Mouse (Mus musculus): ENCODE measurements at regions not wholly inside any gene's neighbourhood (a gene's known extent, or its start where the extent isn't known, plus 50 kb on each side); places are given as distances from the start of the nearest gene placed in this dataset.

DNA sequence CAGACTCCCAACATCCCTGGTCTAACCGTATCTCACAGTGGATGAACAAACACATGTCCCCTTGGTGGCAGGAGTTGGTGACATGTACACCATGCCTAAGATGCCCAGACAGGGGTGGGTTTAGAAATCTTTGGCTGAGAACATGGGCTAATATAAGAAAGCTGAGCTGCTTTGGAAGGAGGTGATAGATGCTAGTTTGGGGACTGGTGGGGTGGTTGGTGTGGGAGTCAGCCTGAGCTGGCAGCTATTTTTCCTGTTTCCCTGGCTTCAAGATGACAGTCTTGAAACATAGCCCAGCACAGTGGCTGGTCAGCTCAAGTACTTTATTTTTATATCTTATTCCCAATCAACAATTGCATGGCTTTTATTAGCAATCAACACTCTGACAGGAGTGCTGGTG lies 302.0 kb upstream of the Gjb5 start:
- peak; percentile 28 to 49 for DNase-seq (ENCODE audit: low spot score in 2 of 2)
- intact Hi-C loops (cut with DNase I) = no loop called here

DNA sequence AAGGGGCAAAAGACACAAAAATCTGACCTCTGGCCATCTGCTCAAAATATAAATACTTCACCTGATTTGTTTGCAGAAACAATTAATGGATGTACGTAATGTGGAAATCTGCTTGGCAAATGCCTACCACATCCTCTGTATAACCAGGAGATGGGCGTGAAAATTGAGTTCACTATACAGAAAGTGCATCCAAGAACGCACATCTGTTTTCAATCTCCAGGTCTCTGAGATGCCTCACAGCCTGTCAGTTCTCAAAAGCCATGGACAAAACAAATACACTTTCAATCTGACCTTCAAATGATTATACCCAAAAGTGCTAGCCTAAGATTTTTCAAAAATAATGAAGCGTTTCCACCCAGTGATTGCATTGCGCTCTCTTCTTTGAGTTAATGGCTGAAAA lies 293.6 kb upstream of the Gjb5 start:
- DNase-seq (ENCODE audit: low spot score in 2 of 2) = no peak
- intact Hi-C loops (cut with DNase I) = no loop called here

DNA sequence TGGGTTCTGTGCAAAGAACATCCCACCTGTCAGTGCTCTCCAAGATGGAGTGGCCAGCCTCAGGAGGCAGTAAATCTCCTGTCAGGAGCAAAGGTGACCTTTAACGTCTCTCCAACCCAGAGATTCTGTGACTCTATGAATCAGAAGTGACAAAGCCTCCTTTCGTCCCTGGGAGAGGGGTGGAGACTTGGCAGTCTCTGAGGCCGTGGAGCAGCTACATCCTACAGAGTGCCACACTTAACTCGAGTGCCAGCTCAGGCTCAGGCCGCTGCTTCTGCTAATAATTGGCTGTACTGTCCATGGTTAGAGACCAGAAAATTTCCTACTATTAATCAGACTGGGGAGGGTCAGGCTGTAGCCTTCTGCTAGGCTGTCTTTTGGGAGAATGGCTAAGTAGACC lies 290.0 kb upstream of the Gjb5 start:
- intact Hi-C loops (cut with DNase I) = loop anchor here (5.0 kb wide), 1 partner anchor 209 kb away; no protein-coding TSS in a partner anchor
- no peak for DNase-seq (ENCODE audit: low spot score in 2 of 2)

DNA sequence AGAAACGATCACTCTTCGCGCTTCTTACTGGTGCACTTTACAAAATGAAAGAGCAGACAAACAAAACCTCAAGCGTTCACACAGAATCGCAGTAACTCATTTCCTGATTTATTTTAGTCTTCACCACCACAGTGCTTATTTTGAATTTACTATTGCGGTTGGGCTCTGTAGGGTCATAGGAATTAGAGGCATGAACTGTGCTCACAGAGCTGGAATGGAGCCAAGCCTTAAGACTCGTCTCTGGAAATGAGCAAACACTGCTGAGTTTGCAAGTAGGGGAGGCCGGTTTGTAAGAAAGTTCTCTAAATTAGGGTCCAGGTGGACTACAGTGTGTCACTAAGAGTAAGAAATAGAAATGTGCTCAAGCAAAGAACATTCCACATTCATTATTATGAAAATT lies 289.2 kb upstream of the Gjb5 start:
- intact Hi-C loops (cut with DNase I) = loop anchor here (5.0 kb wide), 1 partner anchor 210 kb away; no protein-coding TSS in a partner anchor
- no peak for DNase-seq (ENCODE audit: low spot score in 2 of 2)

GRCm38 (mm10) chr4:127640251-127641085 lies 282.5 kb upstream of the Gjb5 start:
- intact Hi-C loops (cut with DNase I) = loop anchor here (5.0 kb wide), 1 partner anchor 67 kb away; no protein-coding TSS in a partner anchor
- peak; percentile 61 to 75 for DNase-seq (ENCODE audit: low spot score in 2 of 2)

DNA sequence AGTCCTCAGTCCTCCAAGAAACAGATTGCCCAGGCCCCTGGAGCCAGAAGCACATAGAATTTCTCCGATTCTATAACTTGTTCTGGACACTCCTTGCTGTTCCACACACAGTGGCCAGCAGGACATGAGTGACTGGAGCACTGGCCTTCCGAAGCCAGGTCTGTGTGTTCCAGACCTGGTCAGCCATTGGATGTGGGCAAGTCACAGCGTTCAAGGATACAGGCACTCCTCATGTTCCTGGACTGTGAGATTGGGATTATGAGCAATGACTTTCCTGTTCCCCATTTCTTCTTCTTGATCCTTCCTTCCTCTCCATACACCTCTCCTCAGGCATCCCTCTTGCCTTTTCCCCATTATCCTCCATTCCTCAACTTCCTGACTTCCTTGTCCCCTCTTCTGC lies 281.8 kb upstream of the Gjb5 start:
- intact Hi-C loops (cut with DNase I) = loop anchor here (5.0 kb wide), 1 partner anchor 68 kb away; no protein-coding TSS in a partner anchor
- DNase-seq (ENCODE audit: low spot score in 2 of 2) = peak in 1 of 2 experiments; percentile 14

DNA sequence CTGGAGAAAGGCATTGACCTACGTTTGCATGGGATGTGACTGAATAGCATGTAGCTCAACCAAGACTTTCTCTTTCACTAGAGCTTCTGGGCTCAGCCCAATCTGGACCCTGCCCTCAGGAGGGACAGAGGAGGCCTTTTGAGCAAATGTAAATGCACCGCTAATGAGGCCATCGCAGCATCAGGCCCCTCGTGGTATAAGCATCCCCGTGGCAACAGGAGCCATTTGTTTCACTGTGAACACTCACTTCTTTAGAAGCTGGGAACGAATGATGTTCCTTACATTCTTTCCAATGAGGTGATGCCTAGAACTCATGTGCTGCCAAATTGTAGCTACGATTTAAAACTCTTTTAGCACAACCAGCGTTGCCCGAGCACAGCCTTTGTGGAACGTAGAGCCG lies 279.0 kb upstream of the Gjb5 start:
- intact Hi-C loops (cut with DNase I) = no loop called here
- DNase-seq (ENCODE audit: low spot score in 2 of 2) = no peak

GRCm38 (mm10) chr4:127635262-127635661 lies 277.3 kb upstream of the Gjb5 start:
- no peak for DNase-seq (ENCODE audit: low spot score in 2 of 2)
- intact Hi-C loops (cut with DNase I) = no loop called here

DNA sequence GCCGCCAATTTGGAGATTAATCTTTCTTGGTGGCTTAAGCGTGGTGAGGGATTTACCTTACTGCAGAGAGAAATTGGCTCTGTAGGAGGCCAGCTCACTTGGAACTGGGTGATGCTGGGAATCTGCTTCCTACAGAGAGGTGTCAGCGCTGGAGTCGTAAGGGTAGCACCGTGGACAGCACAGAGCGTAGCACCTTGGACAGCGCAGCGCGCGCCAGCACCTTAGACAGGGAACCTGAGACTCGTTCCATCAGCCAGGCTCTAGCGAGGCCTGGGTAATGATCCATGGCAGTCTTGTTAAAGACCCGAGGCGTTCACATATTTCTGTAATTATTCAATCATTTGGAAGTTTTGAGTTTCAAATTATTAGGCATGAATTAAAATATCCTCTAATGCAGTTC lies 261.9 kb upstream of the Gjb5 start:
- DNase-seq (ENCODE audit: low spot score in 2 of 2) = no peak
- intact Hi-C loops (cut with DNase I) = loop anchor here (10.0 kb wide), 1 partner anchor 245 kb away; no protein-coding TSS in a partner anchor

DNA sequence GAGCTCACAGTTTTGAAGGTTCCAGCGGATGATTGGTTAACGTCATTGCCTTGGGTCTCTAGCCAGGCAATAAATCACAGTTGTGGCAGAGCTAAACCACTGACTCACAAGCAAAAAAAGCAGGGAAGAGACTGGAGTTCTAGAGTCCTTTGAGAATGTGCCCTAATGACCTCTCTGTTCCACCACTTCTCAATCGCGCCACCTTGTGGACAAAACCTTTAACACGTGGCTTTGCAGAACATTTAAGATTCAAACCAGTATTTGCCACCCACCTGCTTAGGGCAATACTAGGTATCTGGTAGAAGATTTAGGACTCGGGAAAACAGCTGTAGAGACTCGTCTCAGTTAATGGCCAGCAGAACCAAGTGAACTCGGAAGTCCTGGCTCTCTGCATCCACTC lies 254.8 kb upstream of the Gjb5 start:
- DNase-seq (ENCODE audit: low spot score in 2 of 2) = no peak
- intact Hi-C loops (cut with DNase I) = loop anchor here (10.0 kb wide), 1 partner anchor 238 kb away; no protein-coding TSS in a partner anchor

DNA sequence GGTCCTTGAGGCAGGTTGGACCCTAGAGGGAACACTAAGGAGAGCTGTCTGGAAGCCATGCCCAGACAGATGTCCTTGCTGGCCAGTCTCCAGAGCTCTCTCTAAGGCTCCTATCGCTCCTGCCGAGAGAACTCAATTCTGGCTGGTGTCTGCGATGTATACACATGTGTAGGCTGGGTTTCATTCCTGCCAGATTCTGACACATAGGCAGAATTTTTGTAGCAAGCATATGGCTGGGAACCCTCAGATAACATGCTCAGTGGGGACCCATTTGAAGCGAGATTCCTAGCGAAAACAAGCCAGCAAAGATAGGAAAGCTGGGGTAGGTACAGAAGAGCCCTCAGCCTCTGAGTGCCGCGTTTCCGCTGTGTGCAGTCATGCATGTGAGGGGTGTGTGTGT lies 242.9 kb upstream of the Gjb5 start:
- intact Hi-C loops (cut with DNase I) = no loop called here
- DNase-seq (ENCODE audit: low spot score in 2 of 2) = peak; percentile 77 to 78

DNA sequence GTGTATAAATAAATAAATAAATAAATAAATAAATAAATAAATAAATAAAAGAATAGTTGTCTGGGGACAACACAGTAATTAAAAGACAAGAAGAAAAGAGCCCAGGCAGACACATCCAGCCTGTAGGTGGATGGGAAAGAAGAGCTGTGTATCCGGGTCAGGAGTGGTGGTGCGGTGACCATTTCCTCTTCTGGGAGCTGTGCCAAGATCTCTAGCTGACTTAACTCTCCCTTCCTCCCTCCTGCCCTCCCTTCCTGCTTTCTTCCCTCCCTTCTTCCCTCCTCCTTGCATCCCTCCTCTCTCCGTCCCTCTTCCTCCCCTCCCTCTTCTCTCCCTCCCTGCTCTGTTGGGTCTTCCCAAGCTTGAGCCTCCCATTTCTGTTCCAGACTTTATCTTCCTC lies 240.6 kb upstream of the Gjb5 start:
- intact Hi-C loops (cut with DNase I) = no loop called here
- DNase-seq (ENCODE audit: low spot score in 2 of 2) = no peak

DNA sequence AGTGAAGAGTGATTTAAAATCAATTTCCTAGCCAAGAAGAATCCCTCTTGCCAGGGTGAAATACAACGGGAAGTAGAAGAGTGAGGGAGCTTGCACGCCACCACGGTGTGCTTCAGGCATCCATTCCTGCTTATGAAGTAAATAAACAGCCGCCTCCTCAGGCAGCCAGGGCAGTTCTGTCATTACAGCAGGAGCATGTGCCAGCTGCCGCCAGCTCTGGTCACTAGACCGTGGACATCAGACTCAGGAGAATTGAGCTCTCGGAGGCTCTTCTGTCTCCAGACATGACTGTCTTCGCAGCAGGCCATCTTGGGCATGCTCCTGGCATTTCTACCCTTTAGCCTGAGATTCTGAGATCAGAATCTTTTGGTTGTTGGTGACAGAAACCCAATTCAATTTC lies 236.1 kb upstream of the Gjb5 start:
- intact Hi-C loops (cut with DNase I) = no loop called here
- no peak for DNase-seq (ENCODE audit: low spot score in 2 of 2)

GRCm38 (mm10) chr4:127591540-127591939 lies 233.6 kb upstream of the Gjb5 start:
- DNase-seq (ENCODE audit: low spot score in 2 of 2) = no peak
- intact Hi-C loops (cut with DNase I) = no loop called here

DNA sequence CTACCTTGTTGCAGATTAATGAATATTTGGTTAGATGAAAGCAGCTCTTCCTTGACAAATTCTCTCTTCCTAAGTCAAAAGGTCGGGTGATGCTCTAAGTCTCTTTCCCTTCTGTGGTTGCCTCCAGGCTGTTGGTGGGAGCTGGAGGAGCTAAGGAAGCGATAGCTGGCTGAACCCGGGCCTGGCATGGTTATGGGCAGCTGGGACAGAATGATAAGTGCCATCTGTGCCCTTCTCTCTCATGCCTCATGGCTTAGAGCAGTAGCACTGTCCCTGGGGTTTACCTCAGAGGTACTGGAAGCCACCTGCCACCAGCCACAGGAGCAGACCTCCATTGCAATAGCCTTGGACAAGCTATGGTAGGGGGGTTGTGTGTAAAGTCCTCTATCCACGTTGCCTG lies 228.8 kb upstream of the Gjb5 start:
- intact Hi-C loops (cut with DNase I) = no loop called here
- DNase-seq (ENCODE audit: low spot score in 2 of 2) = no peak

DNA sequence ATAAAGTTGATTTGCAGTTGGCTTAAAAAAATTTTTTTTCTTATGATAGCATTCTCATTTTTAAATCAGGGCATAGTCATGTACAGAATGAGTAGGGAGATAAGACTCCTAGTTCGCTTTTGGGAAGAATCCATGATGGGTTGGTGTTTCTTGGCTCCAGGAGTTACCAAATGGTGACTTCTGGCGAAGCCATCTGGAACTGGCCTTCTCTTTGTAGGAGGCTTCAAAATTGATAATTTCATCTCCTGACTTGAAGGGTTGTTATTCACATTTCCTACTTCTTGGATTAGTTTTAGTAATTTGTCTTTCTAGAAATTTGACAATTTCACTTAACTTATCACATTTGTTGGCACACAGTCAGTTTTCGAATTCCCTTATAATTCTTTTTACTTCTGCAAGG lies 218.5 kb upstream of the Gjb5 start:
- peak in 1 of 2 experiments; percentile 24 for DNase-seq (ENCODE audit: low spot score in 2 of 2)

GRCm38 (mm10) chr4:127562602-127563001 lies 204.6 kb upstream of the Gjb5 start:
- DNase-seq (ENCODE audit: low spot score in 2 of 2) = no peak
- intact Hi-C loops (cut with DNase I) = no loop called here

More for the DNA sequence above, 218.5 kb upstream of the Gjb5 start:
- intact Hi-C loops (cut with DNase I) = no loop called here

- DNase-seq (ENCODE audit: low spot score in 2 of 2) = no peak
- intact Hi-C loops (cut with DNase I) = no loop called here
These were observed 200.6 kb upstream of the Gjb5 start for GRCm38 (mm10) chr4:127558572-127558971.

DNA sequence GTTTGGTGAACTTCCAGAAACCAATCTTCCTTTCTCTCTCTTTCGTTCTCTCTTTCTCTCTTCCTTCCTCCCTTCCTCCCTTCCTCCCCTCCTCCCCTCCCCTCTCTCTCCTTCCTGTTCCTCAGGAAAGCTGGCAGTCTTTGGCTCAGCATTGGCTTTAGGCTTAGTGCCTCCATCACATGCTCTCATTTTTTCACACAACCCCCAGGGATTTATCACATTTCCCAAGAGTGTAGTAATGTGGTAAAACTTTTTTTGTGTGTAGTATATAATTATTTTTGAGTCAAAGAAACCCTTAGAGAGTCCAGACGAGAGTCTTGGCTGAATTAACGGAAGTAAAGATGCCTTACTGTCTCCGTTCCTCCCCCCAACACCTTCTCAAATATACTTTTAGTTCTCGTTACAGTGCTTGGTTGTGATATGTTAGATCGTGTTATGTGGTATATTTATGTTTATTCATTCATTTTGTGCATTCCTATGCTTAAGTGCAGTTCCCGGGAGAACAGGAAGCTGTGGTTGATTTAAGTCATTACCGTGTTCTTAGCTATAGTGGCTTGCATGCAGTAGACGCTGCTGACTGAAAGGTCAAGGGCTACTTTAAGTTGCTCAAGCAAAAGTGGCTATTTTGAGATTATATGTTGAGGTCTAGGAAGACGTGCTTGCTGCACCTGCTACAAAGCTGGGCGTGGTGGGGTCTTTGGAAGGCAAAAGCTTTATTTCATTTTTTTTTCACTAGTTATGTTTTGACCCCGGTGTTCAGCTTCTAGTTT lies 194.7 kb upstream of the Gjb5 start:
- intact Hi-C loops (cut with DNase I) = no loop called here
- DNase-seq (ENCODE audit: low spot score in 2 of 2) = no peak

- intact Hi-C loops (cut with DNase I) = no loop called here
- DNase-seq (ENCODE audit: low spot score in 2 of 2) = peak in 1 of 2 experiments; percentile 15
These were observed 191.6 kb upstream of the Gjb5 start for GRCm38 (mm10) chr4:127549581-127549980.

DNA sequence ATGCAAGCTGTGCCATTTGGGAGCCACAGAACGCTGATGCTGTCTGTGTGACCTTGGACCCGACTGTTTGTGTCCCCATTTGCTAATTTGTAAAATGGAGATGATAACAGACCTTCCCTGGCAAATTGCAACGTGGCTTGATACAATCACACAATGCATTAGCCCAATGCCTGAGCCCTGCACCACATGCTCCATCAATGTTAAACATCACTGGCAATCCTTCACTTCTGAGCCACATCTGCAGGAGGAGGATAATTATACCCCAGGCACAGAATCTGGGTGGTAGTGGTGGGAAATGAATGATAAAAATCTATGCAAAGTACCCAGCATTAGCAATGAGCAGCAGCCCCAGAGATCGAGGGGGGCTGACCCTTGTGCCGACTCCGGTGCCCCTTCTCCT lies 191.0 kb upstream of the Gjb5 start:
- DNase-seq (ENCODE audit: low spot score in 2 of 2) = no peak
- intact Hi-C loops (cut with DNase I) = no loop called here

Data from left cerebral cortex, postnatal 36 days (tissue).